Mouse (Mus musculus) c-Kit-positive CD71-negative TER-119-negative erythroid progenitor cells, embryonic 14.5 days (primary cell): ENCODE results near the gene E2f1.

Experiments
- DNase-seq: peaks from one replicate; pipeline ENCODE4 v3.0.0-alpha.2; 2013; ENCODE audit warnings: low read depth

E2f1 gene

GRCm38 (mm10) chr2:154569836-154570286 is at the start of gene E2f1:
Gene E2f1 (minus strand): TSS chr2:154569892.
- DNase-seq, result peak; percentile 93

- no peak for DNase-seq
These were observed 47.4 kb upstream of the E2f1 start for GRCm38 (mm10) chr2:154617061-154617460.

- DNase-seq, result no peak
These were observed 46.0 kb upstream of the E2f1 start for GRCm38 (mm10) chr2:154615674-154616073.

- DNase-seq, result no peak
These were observed 45.3 kb upstream of the E2f1 start for GRCm38 (mm10) chr2:154614841-154615576.

GRCm38 (mm10) chr2:154613118-154614115 is 43.7 kb upstream of the E2f1 start, which contains the start of the genes Zfp341 and 4930519P11Rik:
Gene Zfp341 (plus strand): TSS chr2:154613297.
Gene 4930519P11Rik (minus strand): TSS chr2:154613437.
- peak; percentile 75 for DNase-seq

GRCm38 (mm10) chr2:154609050-154609767 is 39.5 kb upstream of the E2f1 start:
- DNase-seq, result no peak

- DNase-seq, result no peak
These were observed 37.3 kb upstream of the E2f1 start for GRCm38 (mm10) chr2:154606965-154607364.

GRCm38 (mm10) chr2:154604156-154604555 is 34.5 kb upstream of the E2f1 start:
- DNase-seq, result no peak

- peak; percentile 98 for DNase-seq
These were observed 34.0 kb upstream of the E2f1 start, which contains the start of gene Pxmp4 for GRCm38 (mm10) chr2:154603638-154604153. Gene Pxmp4 (minus strand): TSS chr2:154603708.

- no peak for DNase-seq
These were observed 33.4 kb upstream of the E2f1 start for GRCm38 (mm10) chr2:154603007-154603637.

- no peak for DNase-seq
These were observed 31.6 kb upstream of the E2f1 start for GRCm38 (mm10) chr2:154601324-154601723.

GRCm38 (mm10) chr2:154600586-154600985 is 30.9 kb upstream of the E2f1 start:
- DNase-seq, result no peak

GRCm38 (mm10) chr2:154597399-154597798 is 27.7 kb upstream of the E2f1 start:
- no peak for DNase-seq

GRCm38 (mm10) chr2:154595775-154596174 is 26.1 kb upstream of the E2f1 start:
- DNase-seq, result no peak

GRCm38 (mm10) chr2:154593025-154593424 is 23.3 kb upstream of the E2f1 start:
- no peak for DNase-seq

GRCm38 (mm10) chr2:154591239-154591638 is 21.5 kb upstream of the E2f1 start:
- no peak for DNase-seq

- DNase-seq, result no peak
These were observed 19.4 kb upstream of the E2f1 start for GRCm38 (mm10) chr2:154589051-154589450.

- DNase-seq, result no peak
These were observed 16.7 kb upstream of the E2f1 start for GRCm38 (mm10) chr2:154586405-154586804.

GRCm38 (mm10) chr2:154584931-154585601 is 15.4 kb upstream of the E2f1 start:
- no peak for DNase-seq
